15 mouse cellular contexts compared by ENCODE assay signal in the genomic region with DNA sequence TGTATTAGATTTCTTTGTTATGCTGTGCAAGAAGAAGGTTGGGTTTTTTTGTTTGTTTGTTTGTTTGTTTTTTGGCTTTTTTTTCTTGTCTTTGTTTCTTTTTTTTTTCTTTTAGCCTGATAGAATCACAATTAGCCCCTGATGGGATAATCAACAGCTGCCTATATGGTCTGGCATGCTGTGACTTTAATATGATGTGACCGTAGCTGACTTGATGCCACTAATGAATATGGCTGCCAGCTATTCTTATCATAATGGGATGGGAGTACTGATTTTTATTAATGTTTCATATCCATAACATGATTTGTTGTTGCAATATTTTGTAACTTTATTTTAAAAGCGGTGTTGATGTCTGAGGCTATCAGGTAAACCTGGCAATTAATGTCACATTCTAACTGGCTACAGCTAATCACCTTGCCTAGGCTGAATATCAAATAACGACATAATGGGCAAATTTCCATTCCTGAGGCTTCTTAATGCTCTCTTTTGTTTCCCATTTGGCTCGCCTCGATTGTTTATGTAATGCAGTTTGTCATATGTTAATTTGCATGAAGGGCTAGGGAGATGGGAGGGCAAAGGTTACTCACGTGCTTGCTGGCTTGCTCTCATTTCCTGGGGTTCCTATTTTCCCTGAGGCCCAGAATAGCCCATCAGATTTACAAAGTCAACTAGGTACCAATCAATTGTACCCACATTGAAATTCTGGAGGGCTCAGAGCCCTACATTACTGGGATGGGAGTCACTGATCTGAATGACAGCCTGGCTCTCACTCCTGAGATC.
DNase-seq lines count a peak whose midpoint lies in the region; ATAC-seq lines count a peak whose summit lies in the region.
"Had no signal": no experiment of that assay in that cellular context is flagged by ENCODE, and none has a peak within 500 bp of the region (broad histone marks: within the 10 kb centered on the region; RNA-seq: fewer than 3 reads in every experiment).

No protein-coding gene starts in this region.

- H3K27me3 ChIP-seq in midbrain, embryonic 11.5 days (ENCODE audit: control insufficient read depth, insufficient read depth, low read length) = no peaks in the 10 kb centered on the region
- no peaks in the 10 kb centered on the region for H3K27me3 ChIP-seq in midbrain, embryonic 10.5 days (ENCODE audit: low read depth, poor library complexity, severe bottlenecking)
- no peaks in the 10 kb centered on the region for H3K27me3 ChIP-seq in midbrain, embryonic 12.5 days
- H3K27me3 ChIP-seq: heart, embryonic 15.5 days had no signal

- WGBS in midbrain, embryonic 11.5 days = 40% methylated on average over 6 of the region's 6 CpGs
- WGBS in midbrain, embryonic 10.5 days = 46% methylated on average over 6 of the region's 6 CpGs
- 24% methylated on average over 6 of the region's 6 CpGs for WGBS in midbrain, embryonic 12.5 days

- no peak overlapping the region for H3K9ac ChIP-seq in midbrain, embryonic 11.5 days (ENCODE audit: low read length)
- H3K9ac ChIP-seq in midbrain, embryonic 12.5 days (replicated peaks) = no peak overlapping the region
- H3K9ac ChIP-seq: heart, embryonic 15.5 days had no signal

- H3K4me1 ChIP-seq in midbrain, embryonic 11.5 days (ENCODE audit: control insufficient read depth, insufficient read depth, low read length) = no peaks in the 10 kb centered on the region
- H3K4me1 ChIP-seq in midbrain, embryonic 10.5 days = peaks cover 8% of the 10 kb centered on the region
- no peaks in the 10 kb centered on the region for H3K4me1 ChIP-seq in midbrain, embryonic 12.5 days
- H3K4me1 ChIP-seq: heart, embryonic 15.5 days had no signal

- H3K36me3 ChIP-seq in midbrain, embryonic 11.5 days (ENCODE audit: control insufficient read depth, insufficient read depth, low read length) = no peaks in the 10 kb centered on the region
- H3K36me3 ChIP-seq in midbrain, embryonic 10.5 days = peaks cover 4% of the 10 kb centered on the region; the same call in 1 of the 2 replicates
- H3K36me3 ChIP-seq in midbrain, embryonic 12.5 days = 0 out of 2 replicates have a peak, but pooled peaks cover 2% of the 10 kb centered on the region
- H3K36me3 ChIP-seq: heart, embryonic 15.5 days had no signal

- peak; percentile 80 for ATAC-seq in midbrain, embryonic 11.5 days (ENCODE audit: low FRiP score)
- ATAC-seq in midbrain, embryonic 12.5 days (ENCODE audit: low FRiP score, low read depth) = peak; percentile 84
- ATAC-seq: inflammation-experienced regulatory T-cells, adult 6 months; Patski had no signal

- no peak overlapping the region for H3K27ac ChIP-seq in midbrain, embryonic 11.5 days (ENCODE audit: low read depth, low read length)
- no peak overlapping the region for H3K27ac ChIP-seq in midbrain, embryonic 10.5 days (replicated peaks)
- 0 out of 2 replicates have a peak overlapping the region, but pooled peaks have one; percentile 0 for H3K27ac ChIP-seq in midbrain, embryonic 12.5 days (replicated peaks)
- H3K27ac ChIP-seq: heart, embryonic 15.5 days; kidney, postnatal 0 days had no signal

- no peak for DNase-seq in midbrain, embryonic 11.5 days (ENCODE audit: low spot score, missing footprints)
- no peak for DNase-seq in midbrain, embryonic 10.5 days (ENCODE audit: low spot score)
- peak; percentile 18 for DNase-seq in embryo, embryonic 11 days
- peak; percentile 79 for DNase-seq in retina, embryonic 14.5 days (ENCODE audit: low spot score)
- no peak for DNase-seq in left cerebral cortex, postnatal 4 days
- no peak for DNase-seq in testis, postnatal 14 days (ENCODE audit: low spot score)
- no peak for DNase-seq in ovary, postnatal 36 days (ENCODE audit: low spot score)
- DNase-seq: adrenal gland, postnatal 14 days; thymus, postnatal 36 days had no signal

- H3K4me3 ChIP-seq in midbrain, embryonic 11.5 days (ENCODE audit: low read depth, low read length) = no peak overlapping the region
- H3K4me3 ChIP-seq in midbrain, embryonic 10.5 days = no peak overlapping the region
- H3K4me3 ChIP-seq in midbrain, embryonic 12.5 days = no peak overlapping the region
- H3K4me3 ChIP-seq: heart, embryonic 15.5 days had no signal

- no peaks in the 10 kb centered on the region for H3K9me3 ChIP-seq in midbrain, embryonic 11.5 days (ENCODE audit: control insufficient read depth, low read length)
- H3K9me3 ChIP-seq in midbrain, embryonic 10.5 days (replicated peaks) = peaks cover 2% of the 10 kb centered on the region; the same call in 1 of the 2 replicates
- no peaks in the 10 kb centered on the region for H3K9me3 ChIP-seq in midbrain, embryonic 12.5 days
- H3K9me3 ChIP-seq: heart, embryonic 15.5 days had no signal

- no peak overlapping the region for H3K4me2 ChIP-seq in midbrain, embryonic 11.5 days
- no peak overlapping the region for H3K4me2 ChIP-seq in midbrain, embryonic 12.5 days (replicated peaks)
- H3K4me2 ChIP-seq: heart, embryonic 15.5 days; liver, embryonic 11.5 days had no signal

- intact Hi-C loops in left cerebral cortex, postnatal 4 days (cut with DNase I) = no loop called here

Comparison
In these comparisons a context has a peak if more than half of its experiments do, and no peak if none do; other contexts are left out.
1. DNase-seq: peak in embryo, embryonic 11 days (single experiment) and retina, embryonic 14.5 days (single experiment); none in midbrain, embryonic 11.5 days (single experiment), midbrain, embryonic 10.5 days (single experiment), left cerebral cortex, postnatal 4 days (single experiment), testis, postnatal 14 days (single experiment) and ovary, postnatal 36 days (single experiment).